Mouse (Mus musculus): Measurements from ENCODE around the gene 1700018F24Rik.
"Not testable (repeated sequence)": the region's sequence is repeated elsewhere in the genome, so short reads cannot be mapped to it uniquely, and the experiment has no call there.

Gene 1700018F24Rik

DNA sequence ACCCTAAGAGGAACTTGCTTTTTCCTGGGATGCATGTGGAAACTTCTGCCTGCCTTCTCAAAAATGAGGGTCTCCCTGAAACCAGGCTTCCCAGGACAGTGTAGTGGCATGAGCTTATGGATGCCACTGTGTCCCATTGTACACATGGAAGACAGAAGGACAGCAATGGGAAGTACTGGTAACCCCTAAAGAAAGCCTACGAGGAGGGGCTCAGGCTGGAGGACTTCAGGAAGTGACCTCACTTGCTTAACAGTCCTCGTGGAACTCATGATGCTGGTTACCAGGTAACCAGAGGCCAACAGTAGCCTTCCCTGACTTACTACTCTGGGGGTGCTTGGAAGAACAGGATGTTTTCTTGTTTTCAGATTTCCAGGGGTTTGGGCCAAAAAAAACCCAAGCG lies at the start of gene 1700018F24Rik:
1700018F24Rik (plus strand) TSS at position 301 of the 400 bp plus-strand sequence.
- in situ Hi-C loops (cut with MboI, MseI) = not testable (repeated sequence)

DNA sequence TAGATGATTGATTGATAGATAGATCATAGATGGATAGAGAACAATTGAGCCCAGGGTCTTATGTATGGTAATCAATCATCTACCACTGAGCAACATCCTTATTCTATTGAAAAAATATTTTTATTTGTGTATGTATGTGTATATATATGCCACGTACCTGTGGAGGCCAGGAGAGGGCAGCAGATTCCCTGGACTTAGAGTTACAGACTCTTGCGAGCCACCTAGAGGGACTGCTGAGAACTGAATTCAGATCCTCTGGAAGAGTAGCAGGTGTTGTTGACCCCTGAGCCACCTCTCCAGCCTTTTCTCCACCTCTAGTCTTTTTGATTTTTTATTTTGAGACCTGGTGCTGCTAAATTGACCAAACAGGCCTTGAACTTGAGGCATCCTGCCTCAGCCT lies 44.3 kb upstream of the 1700018F24Rik start:
- in situ Hi-C loops (cut with MboI, MseI) = no loop called here

DNA sequence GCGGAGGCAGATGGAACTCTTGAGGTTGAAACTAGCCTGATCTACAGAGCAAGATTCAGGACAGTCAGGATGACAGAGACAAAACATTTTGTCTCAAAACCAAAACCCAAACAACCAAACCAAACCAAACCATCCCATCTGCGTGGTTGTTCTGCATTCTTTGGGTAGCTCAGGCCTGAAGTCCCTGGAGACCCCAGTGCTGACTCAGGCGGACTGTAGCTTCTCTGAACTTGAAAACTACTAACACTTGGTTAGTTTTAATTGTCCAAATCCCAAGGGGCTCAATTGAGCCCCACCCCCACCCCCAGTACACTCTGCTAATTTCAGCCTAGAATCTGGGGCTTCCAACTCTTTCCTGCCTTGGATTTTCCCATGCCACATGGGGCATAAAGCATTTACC lies 39.4 kb upstream of the 1700018F24Rik start:
- in situ Hi-C loops (cut with MboI, MseI) = no loop called here

- in situ Hi-C loops (cut with MboI, MseI) = no loop called here
These were observed 38.3 kb upstream of the 1700018F24Rik start for GRCm38 (mm10) chr5:145004495-145004894.

DNA sequence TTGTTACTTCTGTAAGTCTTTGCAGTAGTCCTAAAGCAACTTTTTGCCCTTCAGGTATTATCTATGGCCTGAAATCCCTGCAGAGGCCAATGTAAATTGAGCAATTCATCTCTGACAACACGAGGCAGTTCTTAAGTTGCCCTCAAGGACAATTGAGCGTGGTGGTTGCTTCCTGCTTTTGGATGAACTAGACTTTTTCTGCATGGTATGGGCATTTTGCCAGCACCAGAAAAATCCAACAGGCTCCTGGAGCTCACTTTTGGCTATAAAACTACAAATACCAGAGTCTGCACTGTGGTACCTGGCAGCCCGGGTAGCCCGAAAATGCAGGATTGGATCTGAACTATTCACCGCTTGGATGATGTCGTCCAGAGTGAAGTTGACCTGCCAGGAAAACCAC lies 37.2 kb upstream of the 1700018F24Rik start:
- in situ Hi-C loops (cut with MboI, MseI) = no loop called here

- in situ Hi-C loops (cut with MboI, MseI) = no loop called here
These were observed 33.7 kb upstream of the 1700018F24Rik start for GRCm38 (mm10) chr5:145008878-145009659.

DNA sequence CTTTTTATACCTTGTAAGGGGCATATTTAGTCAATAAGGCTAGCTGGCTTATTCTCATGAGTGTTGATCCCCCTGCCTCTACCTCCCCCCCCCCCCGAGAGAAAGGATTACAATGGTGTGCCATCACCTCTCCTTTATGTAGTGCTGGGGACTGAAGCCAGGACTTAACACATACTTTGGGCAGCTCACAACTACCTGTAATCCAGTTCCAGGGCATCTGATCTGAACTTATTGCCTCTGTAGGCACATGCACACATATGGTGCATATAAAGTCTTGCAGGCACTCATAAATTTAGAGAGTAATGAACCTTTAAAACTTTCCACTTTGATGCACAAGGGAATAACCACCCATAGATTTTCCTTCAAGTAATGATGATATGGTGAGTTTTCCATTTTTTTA lies 28.5 kb upstream of the 1700018F24Rik start:
- in situ Hi-C loops (cut with MboI, MseI) = no loop called here

- in situ Hi-C loops (cut with MboI, MseI) = not testable (repeated sequence)
These were observed 26.0 kb upstream of the 1700018F24Rik start for GRCm38 (mm10) chr5:145016761-145017160.

DNA sequence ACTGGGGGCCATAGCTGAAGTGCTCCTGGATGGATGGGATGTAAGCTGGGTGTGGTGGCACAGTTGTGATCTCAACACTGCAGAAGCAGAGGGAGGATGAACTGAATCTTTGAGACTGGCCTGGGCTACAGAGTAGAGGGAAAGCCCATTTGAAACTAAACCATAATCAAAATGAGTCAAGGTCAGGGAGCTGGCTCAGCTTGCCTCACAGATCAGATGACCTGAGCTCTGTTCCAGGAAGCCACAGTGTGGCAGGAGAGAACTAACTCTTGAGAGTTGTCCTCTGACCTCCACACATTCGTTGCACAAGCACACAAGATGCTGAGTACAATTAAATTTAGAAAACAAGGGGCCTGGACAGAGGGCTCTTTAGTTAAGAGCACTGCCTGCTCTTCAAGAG lies 22.5 kb upstream of the 1700018F24Rik start:
- in situ Hi-C loops (cut with MboI, MseI) = loop anchor here in 1 of 2 experiments (10.0 kb wide), 1 partner anchor 1215 kb away; no protein-coding TSS in a partner anchor

DNA sequence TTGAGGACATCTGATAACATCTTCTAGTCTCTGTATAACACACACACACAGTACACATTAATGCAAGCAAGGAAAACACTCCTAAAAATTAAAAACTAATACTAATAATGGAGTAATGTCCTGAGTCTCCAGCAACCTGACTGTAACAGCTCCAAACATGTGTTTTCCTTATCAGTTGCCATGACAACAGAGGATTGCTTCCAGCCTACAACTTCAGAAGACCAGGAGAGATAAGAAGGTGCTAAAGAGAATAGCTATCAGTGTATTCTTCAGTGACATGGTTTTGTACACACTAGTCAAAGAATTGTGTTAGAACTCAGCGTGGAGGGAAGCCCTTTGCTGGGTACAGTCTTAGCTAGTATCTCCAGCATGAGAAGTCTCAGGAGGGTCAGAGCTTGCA lies 22.1 kb upstream of the 1700018F24Rik start:
- in situ Hi-C loops (cut with MboI, MseI) = loop anchor here in 1 of 2 experiments (10.0 kb wide), 1 partner anchor 1216 kb away; no protein-coding TSS in a partner anchor

GRCm38 (mm10) chr5:145030476-145030875 lies 12.3 kb upstream of the 1700018F24Rik start:
- in situ Hi-C loops (cut with MboI, MseI) = not testable (repeated sequence)

DNA sequence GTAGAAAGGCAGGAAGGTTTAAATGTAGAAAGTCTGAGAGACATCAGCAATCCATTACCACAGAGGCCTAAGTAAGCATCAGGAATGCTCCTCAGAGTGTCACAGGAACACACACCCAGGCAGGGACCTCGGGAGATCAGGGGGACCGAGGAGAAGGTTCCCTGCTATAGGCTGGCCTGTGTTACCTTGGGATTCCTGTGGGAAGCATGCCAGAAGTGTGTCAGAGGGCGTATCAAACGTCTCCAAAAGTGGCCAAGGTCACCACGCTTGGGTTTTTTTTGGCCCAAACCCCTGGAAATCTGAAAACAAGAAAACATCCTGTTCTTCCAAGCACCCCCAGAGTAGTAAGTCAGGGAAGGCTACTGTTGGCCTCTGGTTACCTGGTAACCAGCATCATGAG lies 10.4 kb upstream of the 1700018F24Rik start, which contains the start of gene Gm4871:
Gm4871 (minus strand) TSS at position 364 of the 400 bp plus-strand sequence.
- in situ Hi-C loops (cut with MboI, MseI) = not testable (repeated sequence)

- in situ Hi-C loops (cut with MboI, MseI) = no loop called here
These were observed 1.2 kb upstream of the 1700018F24Rik start for GRCm38 (mm10) chr5:145041628-145042027.

GRCm38 (mm10) chr5:145054187-145054586 lies 11.4 kb downstream of the 1700018F24Rik start:
- in situ Hi-C loops (cut with MboI, MseI) = loop anchor here in 1 of 2 experiments (10.0 kb wide), 1 partner anchor 1871 kb away; no protein-coding TSS in a partner anchor

DNA sequence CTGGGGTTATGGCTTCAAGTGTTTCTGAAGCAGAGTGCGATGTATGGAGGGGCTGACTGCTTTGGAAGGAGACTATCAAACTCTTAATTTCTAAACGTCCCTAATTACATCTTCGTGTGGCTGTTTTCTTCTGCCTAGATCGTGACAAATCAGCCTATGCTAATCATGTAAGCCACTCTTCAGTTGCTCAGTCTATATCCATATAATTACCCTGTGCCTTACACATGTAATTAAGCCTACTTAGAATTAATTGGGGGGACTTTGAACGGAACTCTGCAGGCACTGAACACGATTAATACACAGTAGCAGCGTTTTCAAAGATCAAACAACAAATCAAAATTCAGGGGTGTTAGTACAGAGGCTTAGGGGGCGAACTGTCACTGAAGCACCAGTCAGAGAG lies 15.1 kb downstream of the 1700018F24Rik start:
- in situ Hi-C loops (cut with MboI, MseI) = loop anchor here in 1 of 2 experiments (10.0 kb wide), 1 partner anchor 1867 kb away; no protein-coding TSS in a partner anchor

GRCm38 (mm10) chr5:145058722-145059121 lies 15.9 kb downstream of the 1700018F24Rik start:
- in situ Hi-C loops (cut with MboI, MseI) = loop anchor here in 1 of 2 experiments (10.0 kb wide), 1 partner anchor 1866 kb away; no protein-coding TSS in a partner anchor

DNA sequence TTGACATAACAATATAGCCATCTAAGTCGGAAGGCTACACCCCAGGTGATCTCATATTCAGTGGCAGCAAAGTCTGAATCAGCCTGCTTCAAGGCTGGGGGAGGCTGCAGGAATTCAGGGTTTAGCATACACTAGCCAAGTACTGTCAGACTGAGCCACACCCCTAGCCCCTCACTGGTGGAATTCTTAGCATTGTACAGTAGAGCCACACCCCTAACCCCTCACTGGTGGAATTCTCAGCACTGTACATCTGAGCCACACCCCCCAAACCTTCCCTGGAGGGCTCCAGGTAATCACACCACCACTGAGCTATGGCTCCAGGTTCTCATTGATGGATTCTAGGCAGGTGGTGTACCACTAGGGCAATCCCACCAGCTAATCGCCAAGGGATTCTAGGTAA lies 16.7 kb downstream of the 1700018F24Rik start:
- in situ Hi-C loops (cut with MboI, MseI) = loop anchor here in 1 of 2 experiments (10.0 kb wide), 1 partner anchor 1865 kb away; no protein-coding TSS in a partner anchor

DNA sequence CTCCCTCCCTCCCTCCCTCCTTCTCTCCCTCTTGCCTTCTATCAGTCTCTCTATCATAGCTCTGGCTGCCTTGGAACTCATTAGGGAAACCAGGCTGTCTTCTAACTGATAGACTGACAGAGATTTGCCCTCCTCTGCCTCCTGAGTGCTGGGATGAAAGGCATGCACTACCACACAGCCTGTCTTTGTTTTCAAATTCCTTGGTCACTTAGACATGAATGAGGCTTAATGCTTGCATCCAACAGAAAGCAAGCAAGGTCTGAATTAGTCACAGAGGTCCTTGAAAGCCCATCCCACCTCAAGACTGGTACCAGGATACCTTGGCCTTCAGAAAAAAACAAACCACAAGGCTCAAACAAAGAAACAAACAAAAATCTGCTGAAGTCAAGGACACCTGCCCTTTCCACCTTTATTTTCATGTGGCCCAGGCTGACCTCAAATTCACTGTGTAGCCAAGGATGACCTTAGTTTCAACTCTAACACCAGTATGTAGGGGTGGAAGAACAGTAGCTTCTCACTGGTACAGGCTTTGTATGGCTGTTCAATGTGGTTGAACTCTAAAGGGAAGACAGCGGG lies 22.1 kb downstream of the 1700018F24Rik start:
- in situ Hi-C loops (cut with MboI, MseI) = no loop called here

GRCm38 (mm10) chr5:145068863-145069262 lies 26.1 kb downstream of the 1700018F24Rik start:
- in situ Hi-C loops (cut with MboI, MseI) = no loop called here

GRCm38 (mm10) chr5:145069707-145070106 lies 26.9 kb downstream of the 1700018F24Rik start:
- in situ Hi-C loops (cut with MboI, MseI) = no loop called here

DNA sequence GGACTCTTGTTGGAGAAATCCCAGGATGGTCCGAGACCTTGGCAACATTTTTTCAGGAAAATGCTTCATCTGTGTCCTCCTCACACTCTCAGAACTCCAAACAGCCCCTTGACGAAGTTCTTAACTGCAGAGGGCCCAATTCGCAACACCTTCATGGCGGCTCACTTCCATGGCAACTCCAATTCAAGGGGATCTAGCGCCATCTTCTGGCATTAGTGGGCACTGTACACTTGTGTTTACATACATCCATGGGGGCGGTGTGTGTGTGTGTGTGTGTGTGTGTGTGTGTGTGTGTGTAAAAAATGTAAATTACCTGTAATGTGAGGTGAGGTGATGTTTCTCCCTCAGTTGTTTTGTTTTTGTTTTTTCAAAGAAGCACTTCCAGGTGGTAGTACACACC lies 28.6 kb downstream of the 1700018F24Rik start:
- in situ Hi-C loops (cut with MboI, MseI) = no loop called here

DNA sequence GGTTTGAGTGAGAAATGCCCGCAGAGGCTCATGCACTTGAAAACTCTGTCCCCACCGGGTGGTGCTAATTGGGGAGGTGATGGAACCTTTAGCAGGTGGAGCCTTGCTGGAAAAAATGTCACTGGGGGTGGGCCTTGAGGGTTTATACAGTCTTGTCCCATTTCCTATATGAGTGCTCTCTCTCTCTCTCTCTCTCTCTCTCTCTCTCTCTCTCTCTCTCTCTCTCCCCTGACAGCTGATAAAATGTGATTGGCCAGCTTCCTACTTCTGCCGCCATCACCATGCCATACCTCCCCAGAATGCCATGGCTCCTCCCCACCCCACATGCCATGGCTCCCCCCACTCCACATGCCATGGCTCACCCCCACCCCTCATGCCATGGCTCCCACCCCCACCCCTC lies 32.3 kb downstream of the 1700018F24Rik start:
- in situ Hi-C loops (cut with MboI, MseI) = no loop called here

Measured in T-helper 17 cell (primary cell).